Mouse (Mus musculus) heart, embryonic 14.5 days (tissue): Measurements from ENCODE around the gene Ndufs2. TPM values are rescaled to one million over a fixed set of nuclear protein-coding genes. Genes with fewer than 3 reads are reported as not detected.
A peak's percentile ranks its signal among the peaks of the same experiment; 100 is the strongest.

Source experiments
- ATAC-seq: fragments of 200-750 bp; cut with Nextera tagmentation; 2 replicates; pipeline ENCODE4 v1.8.0; 2017; ENCODE audit warnings: low read depth, moderate TSS enrichment; ENCODE audit not compliant: insufficient number of reproducible peaks, insufficient read depth, low FRiP score
- H3K27ac ChIP-seq, 2 experiments: fragments of 200-500 bp in 1 of 2; fragments of 300-500 bp in 1 of 2; sonication (generic) in 1 of 2; replicated peaks in 1 of 2; 2 replicates each; pipeline ENCODE4 v1.5.1; 2012 to 2014; ENCODE audit warnings: low read depth in 2 of 2, low read length in 2 of 2, control low read depth in 1 of 2, mild to moderate bottlenecking in 1 of 2, mixed read lengths in 1 of 2; ENCODE audit not compliant: control insufficient read depth in 1 of 2, insufficient read depth in 1 of 2
- H3K27me3 ChIP-seq: fragments of 300-500 bp; sonication (generic); 2 replicates; pipeline ENCODE4 v1.6.1; 2014; ENCODE audit warnings: mild to moderate bottlenecking, low read length, control low read depth; ENCODE audit not compliant: control insufficient read depth, insufficient read depth
- H3K36me3 ChIP-seq: fragments of 300-500 bp; sonication (generic); 2 replicates; pipeline ENCODE4 v1.6.1; 2014; ENCODE audit warnings: mild to moderate bottlenecking, control low read depth, low read length, mixed read lengths; ENCODE audit not compliant: control insufficient read depth, insufficient read depth
- H3K4me1 ChIP-seq, 2 experiments: fragments of 200-500 bp in 1 of 2; fragments of 300-500 bp in 1 of 2; sonication (generic) in 1 of 2; 2 replicates each; pipeline ENCODE4 v1.6.1; 2012 to 2014; ENCODE audit warnings: low read length in 2 of 2, control low read depth in 1 of 2, mixed read lengths in 1 of 2; ENCODE audit not compliant: control insufficient read depth in 2 of 2, insufficient read depth in 2 of 2
- H3K4me2 ChIP-seq: fragments of 300-500 bp; sonication (generic); 2 replicates; pipeline ENCODE4 v1.6.1; 2014; ENCODE audit warnings: mild to moderate bottlenecking, low read length
- H3K4me3 ChIP-seq, 2 experiments: fragments of 200-500 bp in 1 of 2; fragments of 300-500 bp in 1 of 2; sonication (generic) in 1 of 2; 2 replicates each; pipeline ENCODE4 v1.5.1; 2012 to 2014; ENCODE audit warnings: low read length in 2 of 2, mild to moderate bottlenecking in 2 of 2, control low read depth in 1 of 2, low read depth in 1 of 2, moderate library complexity in 1 of 2; ENCODE audit not compliant: control insufficient read depth in 1 of 2, insufficient read depth in 1 of 2
- H3K9ac ChIP-seq: fragments of 300-500 bp; sonication (generic); 2 replicates; pipeline ENCODE4 v1.6.1; 2014; ENCODE audit warnings: mild to moderate bottlenecking, low read length
- H3K9me3 ChIP-seq: fragments of 300-500 bp; sonication (generic); 2 replicates; pipeline ENCODE4 v1.6.1; 2016; ENCODE audit warnings: low read length, control low read depth; ENCODE audit not compliant: control insufficient read depth
- WGBS: fragments of 180-500 bp; shearing (Covaris S2); extraction: QIAGEN DNeasy Blood & Tissue Kit; methylation state at CpG from one replicate; pipeline ENCODE4 v1.1.7; 2014; 5-methylcytosine and 5-hydroxymethylcytosine counted together
- polyA plus RNA-seq: library from polyadenylated mRNA; unstranded; fragments of >200 nt; fragmentation: Nextera tagmentation; extraction: Ambion mirVana; gene quantifications from 2 replicates; pipeline ENCODE4 v1.2.1, GENCODE M21; 2014

Ndufs2 gene
- polyA plus RNA-seq, 1 experiment from 2014 or later: 541 TPM

DNA sequence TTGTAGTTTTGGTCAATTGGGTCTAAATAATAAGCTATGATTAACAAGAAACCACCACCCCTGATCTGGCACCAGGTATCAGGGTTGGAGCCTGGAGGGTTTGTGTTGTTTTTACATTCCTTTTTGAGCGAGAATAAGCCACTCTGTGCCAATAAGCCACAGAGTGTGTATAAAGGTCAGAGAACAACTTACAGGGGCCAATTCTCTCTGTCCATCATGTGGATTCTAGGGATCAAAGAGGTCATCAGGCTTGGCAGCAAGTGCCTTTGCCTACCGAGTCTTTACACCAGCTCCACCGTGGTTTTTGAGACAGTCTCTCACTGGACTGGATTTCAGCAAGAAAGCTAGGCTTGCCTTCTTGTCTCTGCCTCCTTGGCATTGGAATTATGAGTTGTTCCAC lies 38.3 kb downstream of the Ndufs2 start:
- H3K9ac ChIP-seq: no peak overlapping the region
- WGBS: 44% methylated on average over 3 of the region's 3 CpGs
- H3K27ac ChIP-seq: no peak overlapping the region
- no peak overlapping the region for H3K4me3 ChIP-seq
- H3K4me1 ChIP-seq: peaks cover 7 to 9% of the 10 kb centered on the region in 2 experiments; a peak in 3 of 4 replicates
- H3K36me3 ChIP-seq: peaks cover 4% of the 10 kb centered on the region
- H3K9me3 ChIP-seq: no peaks in the 10 kb centered on the region
- no peaks in the 10 kb centered on the region for H3K27me3 ChIP-seq
- no peak overlapping the region for H3K4me2 ChIP-seq
- no peak for ATAC-seq

DNA sequence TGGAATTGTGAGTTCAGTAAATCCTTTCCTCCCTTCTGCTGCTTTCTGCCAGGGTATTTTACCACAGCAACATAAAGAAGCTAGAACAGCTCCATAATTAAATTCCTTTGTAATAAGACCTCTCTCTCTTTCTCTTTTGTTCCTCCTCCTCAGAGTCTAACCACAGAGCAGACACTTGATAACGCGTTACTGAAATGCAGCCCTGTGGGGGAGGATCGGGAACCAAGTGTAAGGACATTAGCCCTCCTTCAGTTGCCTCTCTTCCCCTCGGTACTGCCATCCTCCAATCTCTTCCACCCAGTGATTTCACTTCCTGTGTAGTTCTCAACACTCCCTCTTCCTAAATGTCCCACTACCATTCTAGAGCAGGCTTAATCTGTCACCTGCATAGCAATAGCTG lies 41.8 kb downstream of the Ndufs2 start:
- no peak for ATAC-seq

DNA sequence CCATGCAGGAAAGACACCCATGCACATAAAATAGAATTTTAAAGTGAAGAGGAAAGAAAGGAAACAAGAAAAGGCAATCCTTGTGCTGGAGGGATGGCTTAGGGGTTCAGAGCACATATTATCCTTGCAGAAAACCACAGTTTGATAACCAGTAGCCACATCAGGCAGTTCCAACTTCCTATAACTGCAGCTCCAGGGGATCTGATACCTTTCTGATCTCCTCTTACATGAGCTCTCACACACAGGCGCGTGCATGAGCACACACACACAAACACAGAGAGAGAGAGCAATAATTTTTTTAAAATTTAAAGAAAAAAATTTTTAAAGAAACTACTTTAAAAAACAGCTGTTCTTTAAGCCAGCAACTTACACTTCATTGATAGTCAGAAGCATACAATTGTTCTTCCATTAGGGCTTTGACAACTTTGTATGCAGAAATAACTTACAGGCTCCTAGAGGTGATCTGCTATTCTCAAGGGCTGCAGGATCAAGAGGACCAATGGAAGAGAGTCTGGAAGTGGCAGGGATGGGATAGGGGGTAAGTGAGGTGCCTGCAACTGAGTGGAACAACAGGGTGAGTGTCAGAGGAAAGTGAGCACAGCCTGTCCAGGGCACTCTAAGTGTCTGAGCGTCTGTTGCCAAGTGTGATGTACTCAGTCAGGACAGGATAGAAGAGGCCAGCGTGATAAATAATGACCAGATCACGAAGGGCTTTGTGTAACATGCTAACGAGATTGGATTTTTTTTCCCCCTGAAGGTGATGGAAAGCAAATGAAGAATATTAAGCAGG lies 45.3 kb downstream of the Ndufs2 start:
- Histone ChIP-seq H3K9me3 (no peaks in the 10 kb centered on the region), H3K4me1 (peaks cover 3 to 4% of the 10 kb centered on the region in 2 experiments; a peak in 2 of 4 replicates), H3K4me2 (no peak overlapping the region), H3K36me3 (no peaks in the 10 kb centered on the region), H3K27ac (no peak overlapping the region), H3K9ac (no peak overlapping the region), H3K4me3 (no peak overlapping the region), H3K27me3 (no peaks in the 10 kb centered on the region)
- WGBS: 55% methylated on average over 6 of the region's 6 CpGs
- ATAC-seq: no peak

More for the DNA sequence above, 41.8 kb downstream of the Ndufs2 start:
- peaks cover 3 to 4% of the 10 kb centered on the region in 2 experiments; a peak in 2 of 4 replicates for H3K4me1 ChIP-seq
- no peak overlapping the region for H3K27ac ChIP-seq
- H3K9me3 ChIP-seq: no peaks in the 10 kb centered on the region
- 11% methylated on average over 4 of the region's 4 CpGs for WGBS
- no peaks in the 10 kb centered on the region for H3K36me3 ChIP-seq
- peak overlapping the region; percentile 16; the same call in 1 of the 2 replicates for H3K4me2 ChIP-seq
- H3K4me3 ChIP-seq: no peak overlapping the region
- no peaks in the 10 kb centered on the region for H3K27me3 ChIP-seq
- H3K9ac ChIP-seq: no peak overlapping the region

DNA sequence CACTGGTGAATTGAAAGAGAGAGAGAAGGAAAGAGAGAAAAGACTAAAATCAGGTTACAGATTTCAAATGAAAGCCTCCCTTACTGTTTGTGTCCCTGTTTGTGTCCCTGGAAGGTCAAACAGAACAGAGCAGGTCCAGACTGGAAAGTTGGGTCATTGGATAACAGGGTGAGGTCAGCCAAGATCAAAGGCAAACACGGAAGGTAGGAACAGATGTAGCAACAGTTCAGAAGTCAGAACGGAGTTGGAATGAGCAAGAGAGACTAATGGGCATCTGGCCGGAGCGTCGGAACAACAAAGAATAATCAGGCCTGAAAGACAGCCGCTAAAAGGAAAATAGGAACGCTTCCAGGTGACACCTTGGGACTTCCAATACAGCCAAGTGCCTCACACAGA lies 46.9 kb downstream of the Ndufs2 start:
- no peak overlapping the region for H3K27ac ChIP-seq
- no peaks in the 10 kb centered on the region for H3K9me3 ChIP-seq
- no peak for ATAC-seq
- WGBS: 49% methylated on average over 7 of the region's 7 CpGs
- H3K27me3 ChIP-seq: no peaks in the 10 kb centered on the region
- no peak overlapping the region for H3K9ac ChIP-seq
- no peak overlapping the region for H3K4me3 ChIP-seq
- 0 out of 4 replicates have a peak, but pooled peaks cover 0 to 2% of the 10 kb centered on the region in 2 experiments for H3K4me1 ChIP-seq
- no peaks in the 10 kb centered on the region for H3K36me3 ChIP-seq
- no peak overlapping the region for H3K4me2 ChIP-seq

DNA sequence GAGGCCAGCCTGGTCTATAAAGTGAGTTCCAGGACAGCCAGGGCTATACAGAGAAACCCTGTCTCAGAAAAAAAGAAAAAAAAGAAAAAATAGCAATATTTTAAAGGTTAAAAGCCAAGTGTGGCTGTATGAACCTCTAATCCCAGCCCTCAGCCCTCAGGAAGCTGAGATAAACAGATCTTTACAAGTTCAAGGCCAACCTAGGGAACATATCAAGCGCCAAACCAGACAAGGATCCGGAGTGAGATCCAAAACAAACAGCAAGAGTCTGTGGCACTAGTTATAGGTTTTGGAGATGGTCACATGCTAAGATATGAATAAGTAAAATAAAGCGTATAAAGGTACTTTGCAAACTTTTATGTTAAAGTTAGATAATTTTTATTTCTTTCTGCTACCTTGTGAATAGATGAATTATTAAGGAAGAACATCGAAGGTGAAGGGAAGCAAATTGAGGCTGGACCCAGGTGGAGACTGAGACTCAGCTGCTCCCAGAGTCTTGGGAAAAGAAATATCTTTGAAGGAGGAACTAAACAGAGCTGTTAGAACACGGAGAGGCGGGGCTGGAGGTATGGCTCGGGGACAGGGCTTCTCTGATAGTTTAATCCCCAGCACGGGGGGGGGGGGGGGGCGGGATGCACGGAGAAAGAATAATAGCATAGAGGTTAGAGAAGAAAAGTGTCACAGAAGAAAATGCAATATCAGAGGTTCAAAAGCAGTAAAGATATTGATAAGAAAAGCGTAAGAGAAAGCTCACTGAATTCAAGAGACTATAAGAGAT lies 47.5 kb downstream of the Ndufs2 start:
- Histone ChIP-seq H3K4me1 (no peaks in the 10 kb centered on the region), H3K27ac (no peak overlapping the region), H3K9ac (no peak overlapping the region), H3K4me3 (no peak overlapping the region), H3K36me3 (no peaks in the 10 kb centered on the region), H3K9me3 (no peaks in the 10 kb centered on the region), H3K27me3 (no peaks in the 10 kb centered on the region), H3K4me2 (no peak overlapping the region)
- 57% methylated on average over 10 of the region's 11 CpGs for WGBS
- ATAC-seq: no peak

DNA sequence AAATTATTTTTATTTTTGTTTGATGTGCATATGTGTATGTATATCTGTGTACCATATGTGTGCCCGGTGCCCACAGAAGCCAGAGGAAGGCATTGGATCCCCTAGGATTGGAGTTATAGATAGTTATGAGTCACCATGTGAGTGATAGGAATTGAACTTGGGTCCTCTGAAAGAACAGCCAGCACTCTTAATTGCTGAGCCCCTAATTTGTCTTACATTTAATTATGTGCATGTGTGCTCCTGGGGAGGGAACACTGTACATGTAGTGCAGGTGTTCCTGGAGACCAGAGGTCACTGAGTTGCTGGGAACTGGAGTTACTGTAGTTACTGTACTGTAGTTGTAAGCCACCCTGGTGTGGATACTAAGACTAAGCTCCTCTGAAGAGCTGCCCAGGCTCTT lies 50.4 kb downstream of the Ndufs2 start:
- Histone ChIP-seq H3K27me3 (0 out of 2 replicates have a peak, but pooled peaks cover 4% of the 10 kb centered on the region), H3K9me3 (no peaks in the 10 kb centered on the region), H3K36me3 (no peaks in the 10 kb centered on the region), H3K27ac (no peak overlapping the region), H3K9ac (no peak overlapping the region), H3K4me1 (no peaks in the 10 kb centered on the region), H3K4me3 (no peak overlapping the region), H3K4me2 (no peak overlapping the region)
- no peak for ATAC-seq
- 84% methylated on average over 1 of the region's 1 CpGs for WGBS

DNA sequence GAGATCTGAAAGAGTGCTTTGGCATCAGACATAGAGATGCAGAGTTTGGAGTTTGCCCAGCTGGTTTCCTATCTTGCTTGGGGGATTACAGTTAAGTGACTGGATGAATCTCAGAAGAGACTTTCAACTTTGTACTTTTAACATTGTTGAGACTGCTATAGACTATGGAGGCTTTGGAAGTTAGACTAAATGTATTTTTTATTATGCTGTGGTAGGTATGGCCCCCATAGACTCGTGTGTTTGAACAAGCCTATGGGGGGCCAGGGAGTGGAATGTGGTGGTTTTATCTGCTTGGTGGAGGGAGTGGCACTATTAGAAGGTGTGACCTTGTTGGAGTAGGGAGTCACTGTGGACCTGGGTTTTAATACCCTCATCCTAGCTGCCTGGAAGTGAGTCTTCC lies 51.7 kb downstream of the Ndufs2 start:
- no peaks in the 10 kb centered on the region for H3K9me3 ChIP-seq
- H3K9ac ChIP-seq: no peak overlapping the region
- no peak for ATAC-seq
- no peak overlapping the region for H3K27ac ChIP-seq
- H3K4me2 ChIP-seq: no peak overlapping the region
- no peak overlapping the region for H3K4me3 ChIP-seq
- H3K36me3 ChIP-seq: no peaks in the 10 kb centered on the region
- peaks cover 5% of the 10 kb centered on the region in 2 experiments for H3K4me1 ChIP-seq
- 50% methylated on average over 1 of the region's 1 CpGs for WGBS
- 0 out of 2 replicates have a peak, but pooled peaks cover 4% of the 10 kb centered on the region for H3K27me3 ChIP-seq
